Mouse (Mus musculus) testis, adult 2 months (tissue): Measurements from ENCODE around the gene Pvr. TPM values are rescaled to one million over a fixed set of nuclear protein-coding genes. Genes with fewer than 3 reads are reported as not detected.
"Not testable (repeated sequence)": the region's sequence is repeated elsewhere in the genome, so short reads cannot be mapped to it uniquely, and the experiment has no call there.

ENCODE experiments used
- H3K27ac ChIP-seq: fragments of 200-500 bp; 2 replicates; pipeline ENCODE4 v1.5.1; 2012; ENCODE audit warnings: low read depth, low read length; ENCODE audit not compliant: control insufficient read depth, insufficient read depth
- H3K27me3 ChIP-seq: fragments of 200-500 bp; 2 replicates; pipeline ENCODE4 v1.6.1; 2012; ENCODE audit warnings: mild to moderate bottlenecking, low read length, moderate library complexity; ENCODE audit not compliant: control insufficient read depth, insufficient read depth
- H3K36me3 ChIP-seq: fragments of 200-500 bp; 2 replicates; pipeline ENCODE4 v1.6.1; 2012; ENCODE audit warnings: mild to moderate bottlenecking, low read length; ENCODE audit not compliant: control insufficient read depth, insufficient read depth
- H3K4me1 ChIP-seq: fragments of 200-500 bp; 2 replicates; pipeline ENCODE4 v1.6.1; 2012; ENCODE audit warnings: low read length; ENCODE audit not compliant: control insufficient read depth, insufficient read depth
- H3K4me3 ChIP-seq: fragments of 200-500 bp; 2 replicates; pipeline ENCODE4 v1.5.1; 2012; ENCODE audit warnings: low read depth, mild to moderate bottlenecking, low read length, moderate library complexity, mixed read lengths; ENCODE audit not compliant: control insufficient read depth
- CTCF ChIP-seq: fragments of 200-500 bp; IDR thresholded peaks from 2 replicates; pipeline ENCODE4 v1.5.1; 2012; ENCODE audit warnings: low read depth, mild to moderate bottlenecking, inconsistent platforms, low read length, moderate library complexity; ENCODE audit not compliant: control insufficient read depth, insufficient read depth, insufficient replicate concordance
- POLR2A ChIP-seq: fragments of 200-500 bp; IDR thresholded peaks from 2 replicates; pipeline ENCODE4 v1.6.1; 2012; ENCODE audit warnings: low read depth, mild to moderate bottlenecking, inconsistent platforms, low read length, moderate library complexity; ENCODE audit not compliant: control insufficient read depth
- polyA plus RNA-seq: library from polyadenylated mRNA; depleted of rRNA; stranded (reverse); fragments of >200 nt; gene quantifications from 2 replicates; pipeline ENCODE4 v1.2.3, GENCODE M21; 2012

Pvr gene
- polyA plus RNA-seq, 1 experiment = 6.1 TPM

DNA sequence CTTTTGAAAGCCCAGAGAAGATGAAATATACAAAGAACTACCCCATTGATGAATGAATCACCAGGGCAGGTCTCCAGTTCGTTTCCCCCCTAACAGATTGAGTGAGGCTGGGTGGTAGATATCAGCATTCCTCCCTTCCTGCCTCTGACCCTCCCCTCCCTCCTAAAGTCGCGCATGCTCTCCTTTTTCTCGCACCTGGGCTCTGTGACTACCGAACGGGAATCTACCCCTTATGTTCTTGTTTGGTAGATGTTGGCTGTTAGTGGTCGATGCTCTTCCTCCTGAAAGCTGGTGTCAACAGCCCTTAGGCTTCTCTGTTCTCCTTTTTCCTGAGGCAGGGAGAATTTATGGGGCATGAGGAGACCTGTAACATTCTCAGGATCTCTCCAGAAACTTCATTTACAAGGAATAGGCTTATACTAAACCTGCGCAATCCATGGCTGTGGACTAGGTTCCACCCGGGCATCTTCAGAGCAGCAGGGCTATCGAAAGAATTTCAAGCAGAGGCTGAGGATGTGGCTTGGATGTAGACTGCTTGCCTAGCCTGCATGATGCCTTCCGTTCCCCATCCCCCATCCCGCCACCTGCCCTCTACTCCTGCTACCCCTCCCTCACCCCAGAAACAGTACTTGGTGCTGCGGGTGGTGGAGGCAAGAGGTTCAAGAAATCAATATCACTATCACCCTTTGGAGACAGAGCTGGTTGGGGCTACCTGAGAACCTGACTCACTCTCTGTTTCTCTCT, 11.3 kb upstream of the Pvr start:
- no peaks in the 10 kb centered on the region for H3K27me3 ChIP-seq
- H3K27ac ChIP-seq = no peak overlapping the region
- no peak overlapping the region for H3K4me3 ChIP-seq
- TF ChIP-seq CTCF = no peak
- TF ChIP-seq POLR2A = no peak
- no peaks in the 10 kb centered on the region for H3K36me3 ChIP-seq
- H3K4me1 ChIP-seq = peaks cover 23% of the 10 kb centered on the region

DNA sequence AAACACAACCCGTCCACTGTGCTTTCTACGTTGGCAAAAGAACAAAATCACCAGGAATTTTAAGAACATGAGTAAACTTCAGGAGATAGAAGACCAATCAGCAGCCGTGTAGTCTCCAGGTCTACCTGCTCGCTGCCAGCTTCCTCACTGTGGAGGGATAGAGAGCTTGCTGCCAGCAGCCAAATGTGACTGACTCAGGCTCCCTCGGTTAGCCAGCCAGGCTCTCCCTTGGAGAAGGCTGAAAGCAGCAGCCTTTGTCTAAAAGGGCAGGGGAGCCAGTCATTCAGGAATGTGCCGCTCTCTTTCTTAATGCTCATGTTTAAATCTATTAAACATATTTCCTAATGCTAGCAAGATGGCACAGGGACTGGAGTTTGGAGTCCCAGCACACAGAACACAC, 9.5 kb upstream of the Pvr start:
- not testable (repeated sequence) for H3K27me3 ChIP-seq, H3K36me3 ChIP-seq, H3K27ac ChIP-seq, H3K4me3 ChIP-seq
- H3K4me1 ChIP-seq = peaks cover 15% of the 10 kb centered on the region

DNA sequence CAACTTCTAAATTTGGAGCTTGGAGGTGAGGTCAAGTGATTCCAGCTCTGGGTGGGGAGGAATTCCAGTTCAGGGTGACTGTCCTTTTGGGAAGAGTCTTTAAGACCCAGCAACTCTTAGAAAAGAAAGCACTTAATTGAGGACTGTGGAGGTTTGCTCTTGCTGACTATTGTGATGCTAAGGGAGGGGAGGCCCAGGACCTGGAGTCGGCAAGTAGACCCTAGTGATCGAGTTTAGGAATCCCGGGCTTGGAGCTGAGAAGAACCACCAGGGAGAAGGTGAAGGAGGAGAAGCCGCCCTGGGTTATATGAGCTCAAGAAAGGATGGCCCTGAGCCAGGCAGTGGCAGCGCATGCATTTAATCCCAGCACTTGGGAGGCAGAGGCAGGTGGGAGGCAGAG, 7.5 kb upstream of the Pvr start:
- Histone ChIP-seq H3K36me3 (no peaks in the 10 kb centered on the region), H3K4me3 (no peak overlapping the region), H3K27me3 (no peaks in the 10 kb centered on the region), H3K4me1 (peaks cover 13% of the 10 kb centered on the region), H3K27ac (no peak overlapping the region)
- TF ChIP-seq POLR2A = no peak
- no peak for TF ChIP-seq CTCF

DNA sequence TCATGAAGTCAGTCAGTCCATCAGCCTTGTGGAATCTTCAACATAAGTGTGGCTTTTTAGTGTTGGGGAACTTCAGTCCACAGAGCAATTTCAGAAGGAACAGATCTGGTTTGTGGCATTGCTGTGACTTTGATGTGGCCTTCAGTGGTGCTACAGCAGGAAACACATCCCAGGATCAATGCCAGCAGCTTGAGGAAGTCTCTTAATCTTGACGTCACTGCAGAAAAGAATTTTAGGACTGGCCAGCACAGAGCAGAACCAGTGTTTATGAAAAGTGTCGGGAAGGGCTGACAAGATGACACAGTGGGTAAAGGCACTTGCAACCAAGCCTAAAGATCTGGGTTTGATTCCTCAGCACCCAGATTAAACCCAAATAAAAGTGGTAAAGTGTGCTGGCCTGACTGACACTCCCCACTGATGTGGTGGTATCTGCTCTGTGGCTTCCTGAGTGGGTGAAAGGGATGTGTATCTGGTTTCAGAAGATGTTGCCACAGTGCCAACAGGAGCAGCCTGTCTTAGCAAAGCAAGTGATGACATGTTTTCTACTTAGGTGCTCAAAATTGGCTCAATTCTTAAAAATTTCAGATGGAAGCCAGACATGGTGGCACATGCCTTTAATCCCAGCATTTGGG, 6.0 kb upstream of the Pvr start:
- Histone ChIP-seq H3K27ac (no peak overlapping the region), H3K36me3 (no peaks in the 10 kb centered on the region), H3K27me3 (no peaks in the 10 kb centered on the region), H3K4me1 (peaks cover 4% of the 10 kb centered on the region), H3K4me3 (no peak overlapping the region)
- TF ChIP-seq POLR2A (no peak), CTCF (no peak)

DNA sequence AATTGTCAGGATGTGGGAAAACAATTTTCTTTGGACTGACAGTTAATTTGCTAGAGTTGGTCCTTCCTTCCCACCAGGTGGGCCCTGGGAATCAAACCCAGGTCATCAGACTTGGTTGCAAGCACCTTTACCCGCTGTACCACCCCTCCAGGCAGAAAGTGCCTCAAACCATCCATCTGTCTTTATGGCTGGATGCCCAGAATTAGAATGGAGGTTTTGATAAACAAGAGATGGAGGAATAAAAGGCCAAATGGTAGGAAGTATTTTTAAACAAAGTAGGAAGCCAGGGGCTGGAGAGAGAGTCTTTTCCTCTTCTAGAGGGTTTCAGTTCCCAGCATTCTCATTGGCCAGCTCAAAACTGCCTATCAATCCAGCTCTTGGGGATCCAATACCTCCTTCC, 4.4 kb upstream of the Pvr start:
- Histone ChIP-seq H3K4me3 (no peak overlapping the region), H3K4me1 (peaks cover 13% of the 10 kb centered on the region), H3K36me3 (no peaks in the 10 kb centered on the region), H3K27me3 (no peaks in the 10 kb centered on the region), H3K27ac (no peak overlapping the region; the same call in 1 of the 2 replicates)
- TF ChIP-seq POLR2A = no peak
- TF ChIP-seq CTCF = no peak

DNA sequence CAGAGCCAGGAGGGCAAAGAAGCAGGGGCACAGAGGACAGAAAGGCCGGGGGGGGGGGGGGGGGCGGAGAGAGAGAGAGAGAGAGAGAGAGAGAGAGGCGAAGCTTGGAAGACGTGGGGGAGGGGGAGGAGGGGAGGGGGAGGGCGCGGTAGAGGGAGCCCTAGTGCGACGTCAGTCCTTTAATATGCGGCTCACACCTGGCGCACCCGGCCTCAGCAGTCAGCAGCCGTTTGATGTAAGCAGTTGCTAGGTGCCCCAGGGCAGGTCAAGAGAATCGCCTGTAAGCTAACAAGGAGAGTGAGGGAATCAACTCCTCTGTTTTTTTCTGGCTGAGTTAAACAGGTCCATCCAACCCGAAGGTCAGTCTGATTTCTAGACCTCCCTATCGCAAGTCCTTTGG, 2.8 kb upstream of the Pvr start:
- H3K27ac ChIP-seq = no peak overlapping the region
- H3K27me3 ChIP-seq = no peaks in the 10 kb centered on the region
- H3K4me3 ChIP-seq = no peak overlapping the region
- TF ChIP-seq POLR2A = no peak
- TF ChIP-seq CTCF = no peak
- peaks cover 19% of the 10 kb centered on the region for H3K4me1 ChIP-seq
- no peaks in the 10 kb centered on the region for H3K36me3 ChIP-seq

DNA sequence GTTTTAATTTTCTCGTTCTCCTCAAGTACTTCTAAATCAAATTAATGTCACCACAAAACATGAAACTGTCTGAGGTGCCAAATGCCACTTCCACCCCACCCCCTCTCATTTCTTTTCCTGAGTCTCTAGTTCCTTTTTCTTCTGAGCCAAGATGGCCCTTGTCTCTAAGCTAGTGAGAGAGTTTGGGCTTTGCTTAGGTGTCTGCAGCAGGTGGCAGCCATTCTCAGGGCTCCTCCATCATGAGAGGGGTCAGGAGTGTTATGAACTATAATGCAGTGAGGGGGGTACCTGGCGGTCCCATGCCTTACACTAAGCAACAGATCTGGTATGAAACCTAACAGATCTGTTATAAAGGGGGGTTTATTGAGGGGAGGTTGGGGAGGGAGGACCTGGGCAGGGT, 2.4 kb upstream of the Pvr start:
- Histone ChIP-seq H3K27me3 (no peaks in the 10 kb centered on the region), H3K36me3 (no peaks in the 10 kb centered on the region), H3K27ac (no peak overlapping the region; the same call in 1 of the 2 replicates), H3K4me1 (peaks cover 19% of the 10 kb centered on the region), H3K4me3 (no peak overlapping the region)
- TF ChIP-seq CTCF (no peak), POLR2A (no peak)

DNA sequence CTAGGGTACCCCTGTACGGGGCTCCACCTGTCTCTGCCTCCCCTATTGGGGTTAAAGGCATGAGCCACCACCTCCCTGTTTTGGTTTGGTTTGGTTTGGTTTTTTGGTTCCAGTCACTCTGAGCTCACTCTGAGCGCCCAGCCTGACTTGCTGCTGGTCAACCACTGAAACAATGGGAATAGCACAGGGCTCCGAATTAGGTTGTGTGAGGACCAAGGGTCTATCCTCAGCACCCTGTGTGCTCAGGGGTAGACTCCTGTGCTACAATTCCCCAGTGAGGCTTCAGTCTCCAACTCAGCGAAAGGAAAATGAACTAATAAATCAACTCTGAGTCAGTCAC, 824 bp downstream of the Pvr start:
- 0 out of 2 replicates have a peak overlapping the region, but pooled peaks have one; percentile 1 for H3K27ac ChIP-seq
- no peaks in the 10 kb centered on the region for H3K27me3 ChIP-seq
- no peaks in the 10 kb centered on the region for H3K36me3 ChIP-seq
- peaks cover 19% of the 10 kb centered on the region for H3K4me1 ChIP-seq
- peak overlapping the region; percentile 91 for H3K4me3 ChIP-seq
- TF ChIP-seq CTCF (no peak), POLR2A (no peak)
